Mouse (Mus musculus) testis, adult 2 months (tissue): ENCODE results near the gene Glrx3. TPM values are rescaled to one million over a fixed set of nuclear protein-coding genes. Genes with fewer than 3 reads are reported as not detected.
A peak's percentile ranks its signal among the peaks of the same experiment; 100 is the strongest.

Source experiments
- H3K27ac ChIP-seq: fragments of 200-500 bp; 2 replicates; pipeline ENCODE4 v1.5.1; 2012; ENCODE audit warnings: low read depth, low read length; ENCODE audit not compliant: control insufficient read depth, insufficient read depth
- H3K27me3 ChIP-seq: fragments of 200-500 bp; 2 replicates; pipeline ENCODE4 v1.6.1; 2012; ENCODE audit warnings: mild to moderate bottlenecking, low read length, moderate library complexity; ENCODE audit not compliant: control insufficient read depth, insufficient read depth
- H3K36me3 ChIP-seq: fragments of 200-500 bp; 2 replicates; pipeline ENCODE4 v1.6.1; 2012; ENCODE audit warnings: mild to moderate bottlenecking, low read length; ENCODE audit not compliant: control insufficient read depth, insufficient read depth
- H3K4me1 ChIP-seq: fragments of 200-500 bp; 2 replicates; pipeline ENCODE4 v1.6.1; 2012; ENCODE audit warnings: low read length; ENCODE audit not compliant: control insufficient read depth, insufficient read depth
- H3K4me3 ChIP-seq: fragments of 200-500 bp; 2 replicates; pipeline ENCODE4 v1.5.1; 2012; ENCODE audit warnings: low read depth, mild to moderate bottlenecking, low read length, moderate library complexity, mixed read lengths; ENCODE audit not compliant: control insufficient read depth
- CTCF ChIP-seq: fragments of 200-500 bp; IDR thresholded peaks from 2 replicates; pipeline ENCODE4 v1.5.1; 2012; ENCODE audit warnings: low read depth, mild to moderate bottlenecking, inconsistent platforms, low read length, moderate library complexity; ENCODE audit not compliant: control insufficient read depth, insufficient read depth, insufficient replicate concordance
- POLR2A ChIP-seq: fragments of 200-500 bp; IDR thresholded peaks from 2 replicates; pipeline ENCODE4 v1.6.1; 2012; ENCODE audit warnings: low read depth, mild to moderate bottlenecking, inconsistent platforms, low read length, moderate library complexity; ENCODE audit not compliant: control insufficient read depth
- polyA plus RNA-seq: library from polyadenylated mRNA; depleted of rRNA; stranded (reverse); fragments of >200 nt; gene quantifications from 2 replicates; pipeline ENCODE4 v1.2.3, GENCODE M21; 2012; rRNA removed

Gene Glrx3
- polyA plus RNA-seq, 1 experiment = 378 TPM

GRCm38 (mm10) chr7:137498736-137499135, 61.3 kb downstream of the Glrx3 start:
- Histone ChIP-seq H3K36me3 (no peaks in the 10 kb centered on the region), H3K4me1 (no peaks in the 10 kb centered on the region), H3K27ac (no peak overlapping the region), H3K27me3 (no peaks in the 10 kb centered on the region), H3K4me3 (no peak overlapping the region)
- TF ChIP-seq POLR2A (no peak), CTCF (no peak)

GRCm38 (mm10) chr7:137517588-137517987, 80.2 kb downstream of the Glrx3 start:
- Histone ChIP-seq H3K27me3 (no peaks in the 10 kb centered on the region), H3K4me1 (no peaks in the 10 kb centered on the region; the same call in 1 of the 2 replicates), H3K27ac (peak overlapping the region; percentile 40), H3K36me3 (no peaks in the 10 kb centered on the region), H3K4me3 (no peak overlapping the region)
- TF ChIP-seq POLR2A (no peak), CTCF (no peak)

- Histone ChIP-seq H3K4me3 (no peak overlapping the region), H3K27ac (peak overlapping the region; percentile 77), H3K36me3 (no peaks in the 10 kb centered on the region), H3K4me1 (no peaks in the 10 kb centered on the region; the same call in 1 of the 2 replicates), H3K27me3 (no peaks in the 10 kb centered on the region)
- TF ChIP-seq CTCF = no peak
- no peak for TF ChIP-seq POLR2A
Observed at GRCm38 (mm10) chr7:137518028-137518576, 80.7 kb downstream of the Glrx3 start.

Other genes with a start within 250 kb of the Glrx3 start
- gene Ebf3, start 123.2 kb upstream of the Glrx3 start, polyA plus RNA-seq = 2.6 and 3.1 TPM in 2 replicates
- gene 9430038I01Rik, start 26.9 kb upstream of the Glrx3 start, polyA plus RNA-seq = 1.6 and 2.6 TPM in 2 replicates